Mouse (Mus musculus) spleen, adult 12 weeks (tissue): ENCODE measurements around the gene St3gal2.
"Not testable (repeated sequence)": the region's sequence is repeated elsewhere in the genome, so short reads cannot be mapped to it uniquely, and the experiment has no call there.

Experiments used
- DNase-seq: peaks from one replicate; pipeline ENCODE4 v3.0.0; 2022; ENCODE audit warnings: low spot score

St3gal2 gene

GRCm38 (mm10) chr8:110911576-110912570, 7.8 kb upstream of the St3gal2 start:
- DNase-seq, result no peak

- no peak for DNase-seq
These were observed 2.3 kb upstream of the St3gal2 start for GRCm38 (mm10) chr8:110917415-110917814.

DNA sequence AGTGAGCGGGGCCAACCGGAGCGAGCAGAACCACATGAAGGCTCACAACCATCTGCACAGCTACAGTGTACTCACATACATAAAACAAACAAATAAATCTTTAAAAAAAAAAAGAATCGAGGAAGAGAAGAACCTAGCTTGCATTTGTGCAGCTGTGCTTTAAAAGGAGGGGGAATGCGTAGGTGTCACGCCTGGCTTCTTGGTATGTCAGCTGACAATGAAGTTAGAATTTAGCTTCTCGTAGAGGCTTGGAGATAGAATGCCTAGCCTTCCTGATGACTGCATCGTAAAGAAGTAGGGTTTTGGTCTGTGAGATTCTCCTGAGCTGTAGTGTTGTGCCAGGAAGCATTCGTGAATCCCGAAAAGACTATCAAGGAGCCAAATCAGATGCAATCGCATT, 1.7 kb upstream of the St3gal2 start:
- DNase-seq, result no peak

DNA sequence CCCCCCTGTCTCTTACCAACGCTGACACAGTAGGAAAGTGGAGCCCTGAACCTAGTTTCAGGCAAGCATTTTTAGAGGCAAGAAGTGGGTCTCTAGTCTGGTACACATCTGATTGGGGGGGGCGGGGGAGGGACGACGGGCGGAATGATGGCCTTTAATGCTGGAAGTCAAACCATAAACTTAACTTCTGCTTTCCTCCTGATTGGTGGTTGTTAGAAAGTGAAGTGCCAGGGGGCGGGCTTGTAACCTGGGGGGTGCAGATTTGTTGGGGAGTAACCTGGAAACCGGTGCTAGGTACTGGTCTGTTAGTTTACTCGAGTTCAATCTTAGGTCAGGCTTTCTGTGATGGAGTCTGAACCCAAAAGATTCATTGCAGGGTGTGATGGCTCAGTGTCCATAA, 1.3 kb upstream of the St3gal2 start:
- DNase-seq, result no peak

- no peak for DNase-seq
These were observed 480 bp downstream of the St3gal2 start for GRCm38 (mm10) chr8:110920032-110920772.

- DNase-seq, result no peak
These were observed 1.1 kb downstream of the St3gal2 start for GRCm38 (mm10) chr8:110920773-110921277.

DNA sequence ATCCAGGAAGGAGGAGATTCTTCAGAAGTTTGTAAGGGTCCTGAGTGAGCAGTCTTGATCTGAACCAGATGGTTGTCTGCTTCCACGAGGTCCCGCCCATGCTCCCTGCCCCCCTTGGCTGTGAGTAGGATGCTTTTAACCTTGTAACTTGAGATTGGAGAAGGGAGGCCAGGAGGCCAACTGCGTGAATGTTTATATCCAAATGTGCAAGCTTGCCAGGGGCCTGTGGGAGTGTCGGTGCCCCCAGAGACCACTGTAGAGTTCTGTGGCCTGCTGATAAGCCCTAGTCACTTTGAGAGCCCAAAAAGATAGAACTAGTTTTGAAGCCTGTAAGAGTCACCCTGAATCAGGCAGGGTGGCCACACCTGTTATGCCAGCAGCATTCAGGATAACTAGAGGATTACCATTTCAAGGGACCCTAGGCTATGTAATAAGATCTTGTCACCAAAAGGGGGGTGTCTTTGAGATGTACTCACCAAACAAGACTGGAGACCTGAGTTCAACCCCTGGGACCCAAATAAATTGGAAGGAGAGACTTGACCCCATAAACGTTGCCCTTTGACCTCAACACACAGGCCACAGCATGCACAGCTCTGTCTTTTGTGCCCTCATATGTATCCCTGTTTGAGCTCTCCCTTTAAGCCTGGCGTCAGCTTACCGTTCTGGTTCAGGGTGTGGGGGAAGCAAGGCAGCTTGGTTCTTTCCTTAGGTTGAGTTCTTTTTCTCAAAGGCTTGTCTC, 1.9 kb downstream of the St3gal2 start:
- peak; percentile 60 for DNase-seq

GRCm38 (mm10) chr8:110925691-110926140, 6.0 kb downstream of the St3gal2 start:
- no peak for DNase-seq

GRCm38 (mm10) chr8:110926690-110927089, 7.0 kb downstream of the St3gal2 start:
- DNase-seq, result no peak

- no peak for DNase-seq
These were observed 8.7 kb downstream of the St3gal2 start for GRCm38 (mm10) chr8:110928435-110928834.

- DNase-seq, result no peak
These were observed 9.3 kb downstream of the St3gal2 start for GRCm38 (mm10) chr8:110929066-110929465.

DNA sequence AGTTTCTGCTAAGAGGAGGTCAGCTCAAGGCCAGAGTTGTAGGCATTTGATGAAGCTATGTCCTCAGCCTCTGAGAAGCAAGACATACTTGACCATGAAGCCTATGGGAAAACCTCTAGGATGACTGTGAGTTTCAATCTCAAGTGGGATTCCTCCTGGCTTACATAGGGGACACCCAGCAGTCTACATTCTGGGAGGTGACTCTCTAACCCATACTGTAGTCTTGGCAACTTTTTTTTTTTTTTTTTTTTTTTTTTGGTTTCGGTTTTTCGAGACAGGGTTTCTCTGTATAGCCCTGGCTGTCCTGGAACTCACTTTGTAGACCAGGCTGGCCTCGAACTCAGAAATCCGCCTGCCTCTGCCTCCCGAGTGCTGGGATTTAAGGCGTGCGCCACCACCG, 9.9 kb downstream of the St3gal2 start:
- DNase-seq, result not testable (repeated sequence)

GRCm38 (mm10) chr8:110931176-110931939, 11.6 kb downstream of the St3gal2 start:
- DNase-seq, result no peak

- DNase-seq, result no peak
These were observed 12.7 kb downstream of the St3gal2 start for GRCm38 (mm10) chr8:110932444-110932843.

- no peak for DNase-seq
These were observed 13.6 kb downstream of the St3gal2 start for GRCm38 (mm10) chr8:110933272-110933671.

- DNase-seq, result no peak
These were observed 16.5 kb downstream of the St3gal2 start for GRCm38 (mm10) chr8:110936217-110936616.

DNA sequence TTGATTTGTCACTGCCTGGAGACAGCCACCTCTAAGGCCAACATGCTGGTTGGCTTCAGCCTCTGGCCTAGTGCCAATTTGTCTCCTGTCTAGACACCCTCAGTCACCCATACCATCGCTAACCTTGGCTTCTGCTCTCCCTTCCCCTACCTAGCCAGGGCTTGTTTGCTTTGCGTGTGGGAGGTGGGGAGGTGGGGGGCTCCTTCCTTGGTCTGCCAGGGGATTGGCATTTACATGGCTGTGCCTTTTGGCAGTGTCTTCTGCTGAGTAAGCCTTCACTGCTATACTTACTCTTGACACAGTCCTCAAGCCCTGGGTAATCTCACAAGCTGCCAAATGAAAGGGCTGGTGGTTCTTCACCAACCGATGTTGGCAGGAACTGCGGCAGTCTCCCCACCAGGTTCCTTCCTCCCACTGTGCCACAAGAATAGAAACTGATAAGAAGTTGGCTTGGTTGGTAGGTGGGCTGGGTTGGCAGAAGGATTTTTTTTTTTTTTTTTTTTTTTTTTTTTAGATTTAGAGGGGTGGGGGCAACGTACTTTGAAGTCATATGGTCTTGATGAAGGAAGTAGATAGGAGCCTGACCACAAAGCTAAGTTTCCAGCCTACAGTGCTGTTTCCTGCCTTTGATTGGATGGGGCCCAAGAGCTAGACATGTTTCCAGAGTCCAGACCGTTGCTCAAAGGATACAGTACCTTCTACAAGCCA, 19.3 kb downstream of the St3gal2 start:
- DNase-seq, result no peak

- no peak for DNase-seq
These were observed 21.1 kb downstream of the St3gal2 start for GRCm38 (mm10) chr8:110940682-110941452.

GRCm38 (mm10) chr8:110941453-110941948, 21.8 kb downstream of the St3gal2 start:
- no peak for DNase-seq
